Mouse (Mus musculus) CH12.LX (cell line): Measurements from ENCODE around the gene Zfp277.

Experiments
- CTCF ChIP-seq, 2 experiments: IDR thresholded peaks in 1 of 2; conservative IDR thresholded peaks in 1 of 2; 2 replicates each; pipeline ENCODE4 v1.5.1; 2011 to 2012; ENCODE audit warnings: low read depth in 2 of 2, low read length in 2 of 2, improper control_type of control experiment in 1 of 2, inconsistent platforms in 1 of 2, mild to moderate bottlenecking in 1 of 2, moderate library complexity in 1 of 2
- ELF1 ChIP-seq: IDR thresholded peaks from 2 replicates; pipeline ENCODE4 v1.6.1; 2014; ENCODE audit warnings: low read depth, mild to moderate bottlenecking, inconsistent platforms, low read length, improper control_type of control experiment
- MAX ChIP-seq: IDR thresholded peaks from 2 replicates; pipeline ENCODE4 v1.6.1; 2011; ENCODE audit warnings: low read length, improper control_type of control experiment
- MXI1 ChIP-seq: IDR thresholded peaks from 2 replicates; pipeline ENCODE4 v1.6.1; 2011; ENCODE audit warnings: mild to moderate bottlenecking, low read depth, low read length, improper control_type of control experiment
- MYC ChIP-seq: IDR thresholded peaks from 2 replicates; pipeline ENCODE4 v1.6.1; 2011; ENCODE audit warnings: low read depth, mild to moderate bottlenecking, improper control_type of control experiment, low read length
- POLR2A ChIP-seq: IDR thresholded peaks from 2 replicates; pipeline ENCODE4 v1.6.1; 2011; ENCODE audit warnings: low read depth, mild to moderate bottlenecking, improper control_type of control experiment, low read length
- TCF12 ChIP-seq: IDR thresholded peaks from 2 replicates; pipeline ENCODE4 v1.6.1; 2014; ENCODE audit warnings: low read depth, mild to moderate bottlenecking, inconsistent platforms, low read length, improper control_type of control experiment
- USF2 ChIP-seq: conservative IDR thresholded peaks from 2 replicates; pipeline ENCODE4 v1.6.1; 2011; ENCODE audit warnings: low read depth, low read length, improper control_type of control experiment
- ZC3H11A ChIP-seq: IDR thresholded peaks from 2 replicates; pipeline ENCODE4 v1.6.1; 2012; ENCODE audit warnings: low read depth, mild to moderate bottlenecking, inconsistent platforms, low read length, improper control_type of control experiment

- TF ChIP-seq CTCF (conservative IDR thresholded peaks at IDR 0.05 in 1 of 2, IDR thresholded peaks at IDR 0.05 in 1 of 2; ENCODE audit: low read depth in 2 of 2, low read length in 2 of 2), result no peak
- no peak for TF ChIP-seq MXI1
- TF ChIP-seq ELF1, result no peak
- TF ChIP-seq POLR2A, result no peak
- TF ChIP-seq MAX, result no peak
- no peak for TF ChIP-seq MYC
- TF ChIP-seq TCF12, result no peak
- no peak for TF ChIP-seq ZC3H11A
- TF ChIP-seq USF2, result no peak
Measured at GRCm38 (mm10) chr12:40459673-40460265, 14.1 kb upstream of the Zfp277 start.
